Mouse (Mus musculus) embryonic facial prominence, embryonic 15.5 days (tissue): Measurements from ENCODE around the gene Elfn1. TPM values are rescaled to one million over a fixed set of nuclear protein-coding genes. Genes with fewer than 3 reads are reported as not detected.

Experiments
- ATAC-seq: fragments of 200-750 bp; cut with Nextera tagmentation; 2 replicates; pipeline ENCODE4 v1.8.0; 2017; ENCODE audit warnings: low read depth, moderate TSS enrichment; ENCODE audit not compliant: insufficient number of reproducible peaks, low FRiP score, low TSS enrichment
- H3K27ac ChIP-seq: fragments of 300-500 bp; sonication (generic); replicated peaks from 2 replicates; pipeline ENCODE4 v1.5.1; 2015; ENCODE audit warnings: mild to moderate bottlenecking, inconsistent platforms
- H3K27me3 ChIP-seq: fragments of 300-500 bp; sonication (generic); 2 replicates; pipeline ENCODE4 v1.6.1; 2015; ENCODE audit warnings: inconsistent platforms
- H3K36me3 ChIP-seq: fragments of 300-500 bp; sonication (generic); 2 replicates; pipeline ENCODE4 v1.6.1; 2015; ENCODE audit warnings: mild to moderate bottlenecking, inconsistent platforms
- H3K4me1 ChIP-seq: fragments of 300-500 bp; sonication (generic); 2 replicates; pipeline ENCODE4 v1.6.1; 2015; ENCODE audit warnings: inconsistent platforms
- H3K4me2 ChIP-seq: fragments of 300-500 bp; sonication (generic); replicated peaks from 2 replicates; pipeline ENCODE4 v1.6.1; 2015; ENCODE audit warnings: mild to moderate bottlenecking, inconsistent platforms
- H3K4me3 ChIP-seq: fragments of 300-500 bp; sonication (generic); replicated peaks from 2 replicates; pipeline ENCODE4 v1.5.1; 2015; ENCODE audit warnings: mild to moderate bottlenecking, inconsistent platforms
- H3K9ac ChIP-seq: fragments of 300-500 bp; sonication (generic); 2 replicates; pipeline ENCODE4 v1.6.1; 2015; ENCODE audit warnings: inconsistent platforms
- H3K9me3 ChIP-seq: fragments of 300-500 bp; sonication (generic); replicated peaks from 2 replicates; pipeline ENCODE4 v1.6.1; 2016; ENCODE audit warnings: inconsistent platforms
- WGBS: fragments of 180-500 bp; shearing (Covaris S2); methylation state at CpG from one replicate; pipeline ENCODE4 v1.1.7; 2015; 5-methylcytosine and 5-hydroxymethylcytosine counted together
- polyA plus RNA-seq: library from polyadenylated mRNA; unstranded; fragments of >200 nt; fragmentation: Nextera tagmentation; extraction: Ambion mirVana; gene quantifications from 2 replicates; pipeline ENCODE4 v1.2.1, GENCODE M21; 2015

Elfn1 gene
- polyA plus RNA-seq, 1 experiment from 2014 or later, result 2.0 TPM

DNA sequence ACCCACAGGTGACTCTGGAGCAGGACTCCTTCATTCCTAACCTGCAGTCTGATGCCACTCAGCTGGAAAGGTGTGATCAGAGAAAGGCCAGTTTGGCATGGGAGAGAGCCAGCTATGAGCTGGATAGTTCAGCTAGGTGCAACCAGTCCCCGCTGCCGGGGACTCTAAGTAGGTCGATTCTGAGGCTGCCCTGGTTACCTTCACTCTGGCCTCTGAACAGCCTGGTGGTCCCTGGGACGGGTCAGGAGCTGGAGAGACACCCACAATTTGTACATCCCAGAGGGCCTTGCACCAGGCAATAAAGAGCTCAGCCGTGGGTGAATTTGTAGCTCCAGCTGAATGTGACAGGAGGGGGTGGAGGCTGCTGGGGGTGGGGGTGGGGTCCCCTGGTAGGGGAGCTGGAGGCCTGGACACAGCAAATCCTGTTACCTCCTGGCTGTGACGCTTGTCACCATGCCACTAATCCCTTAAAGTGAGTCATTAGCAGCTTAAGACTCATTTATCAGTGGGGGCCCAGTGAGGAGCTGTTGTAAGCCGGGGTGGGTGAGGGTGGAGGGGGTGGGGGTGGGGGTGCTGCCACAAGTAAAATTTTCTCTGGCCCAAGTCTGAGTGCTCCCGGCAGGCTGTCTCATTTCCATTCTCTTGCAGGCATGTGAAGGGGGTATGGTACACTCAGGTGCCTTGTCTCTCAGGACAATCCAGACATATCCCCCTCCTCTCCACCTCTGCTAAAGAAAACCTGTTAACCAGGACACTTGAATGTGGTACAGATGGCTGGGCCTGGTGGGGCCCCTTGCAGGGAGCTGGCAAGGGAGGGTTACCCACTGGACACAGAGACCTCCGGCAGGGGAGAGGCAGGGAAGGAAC, 100.1 kb downstream of the Elfn1 start:
- 39% methylated on average over 9 of the region's 9 CpGs for WGBS
- Histone ChIP-seq H3K4me1 (peaks cover 10% of the 10 kb centered on the region; the same call in 1 of the 2 replicates), H3K36me3 (peaks cover 4% of the 10 kb centered on the region; the same call in 1 of the 2 replicates), H3K4me3 (no peak overlapping the region), H3K4me2 (no peak overlapping the region), H3K9me3 (no peaks in the 10 kb centered on the region), H3K9ac (no peak overlapping the region), H3K27me3 (no peaks in the 10 kb centered on the region), H3K27ac (no peak overlapping the region)
- no peak for ATAC-seq

DNA sequence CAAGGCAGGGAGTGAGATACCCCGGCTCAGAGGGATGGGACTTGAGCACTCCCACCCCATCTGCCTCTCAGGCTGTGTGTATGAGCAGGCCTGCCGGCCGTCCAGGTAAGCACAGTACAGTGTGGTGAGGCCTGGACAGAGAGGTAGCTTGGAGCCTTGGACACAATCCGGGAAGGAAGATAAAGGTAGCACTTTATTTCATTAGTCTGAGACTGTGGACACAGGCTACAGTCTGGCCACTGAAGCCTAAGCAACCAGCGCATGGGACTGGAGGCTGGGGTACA, 100.7 kb downstream of the Elfn1 start:
- Histone ChIP-seq H3K4me3 (no peak overlapping the region), H3K27me3 (no peaks in the 10 kb centered on the region), H3K27ac (no peak overlapping the region), H3K9ac (no peak overlapping the region), H3K36me3 (peaks cover 4% of the 10 kb centered on the region; the same call in 1 of the 2 replicates), H3K4me2 (no peak overlapping the region), H3K9me3 (no peaks in the 10 kb centered on the region), H3K4me1 (peaks cover 10% of the 10 kb centered on the region; the same call in 1 of the 2 replicates)
- no peak; the same call in 1 of the 2 replicates for ATAC-seq
- 69% methylated on average over 5 of the region's 5 CpGs for WGBS

DNA sequence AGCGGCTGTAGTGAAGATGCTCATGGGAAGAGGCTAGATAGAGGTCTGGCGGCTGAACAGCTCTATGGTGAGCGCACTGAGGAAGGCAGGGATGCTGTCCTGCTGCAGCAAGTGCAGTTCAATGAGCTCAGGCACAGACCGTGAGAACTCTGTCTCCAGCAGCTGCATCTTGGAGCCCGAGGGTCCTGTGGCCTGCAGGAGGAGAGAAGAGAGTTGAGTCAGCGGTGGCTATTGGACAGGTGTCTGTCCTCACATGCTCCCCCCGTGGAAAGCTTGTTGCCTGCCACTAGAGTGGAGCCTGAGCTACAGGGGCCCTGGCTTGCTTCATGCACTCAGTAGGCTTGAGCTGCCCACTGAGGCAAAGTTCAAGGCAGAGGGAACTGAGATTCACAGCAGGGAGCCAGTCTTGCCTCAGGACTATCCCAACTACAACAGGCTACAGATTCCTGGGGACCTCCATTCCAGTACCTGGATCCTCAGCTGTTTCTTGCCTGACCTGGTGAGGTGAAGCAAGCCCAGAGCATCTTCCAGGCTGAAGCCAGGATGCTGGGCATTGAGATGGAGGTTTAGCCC, 101.4 kb downstream of the Elfn1 start:
- H3K4me1 ChIP-seq, result peaks cover 12% of the 10 kb centered on the region; the same call in 1 of the 2 replicates
- no peaks in the 10 kb centered on the region for H3K27me3 ChIP-seq
- H3K36me3 ChIP-seq, result peaks cover 4% of the 10 kb centered on the region; the same call in 1 of the 2 replicates
- no peak overlapping the region for H3K27ac ChIP-seq
- H3K4me2 ChIP-seq, result no peak overlapping the region
- no peak for ATAC-seq
- H3K9me3 ChIP-seq, result no peaks in the 10 kb centered on the region
- no peak overlapping the region for H3K4me3 ChIP-seq
- 72% methylated on average over 7 of the region's 7 CpGs for WGBS
- no peak overlapping the region for H3K9ac ChIP-seq

DNA sequence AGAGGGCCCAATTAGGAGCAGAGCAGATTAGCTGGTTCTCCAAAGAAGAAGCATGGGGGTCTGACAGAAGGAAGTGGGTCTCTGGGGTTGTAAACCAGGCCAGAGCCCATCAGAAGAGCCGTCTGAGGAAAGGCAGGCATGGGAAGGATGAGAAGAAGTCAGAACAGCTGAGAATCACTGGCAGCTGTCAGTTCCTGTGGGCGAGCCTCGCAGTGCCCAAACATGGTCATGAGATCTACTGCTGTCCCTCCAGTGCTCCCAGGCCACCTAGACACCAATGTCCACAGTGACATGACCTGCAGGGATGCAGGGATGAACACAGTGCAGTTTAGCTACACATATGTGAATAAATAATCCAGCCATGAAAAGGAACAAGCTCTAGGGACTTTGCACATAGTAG, 102.7 kb downstream of the Elfn1 start:
- peaks cover 15% of the 10 kb centered on the region; the same call in 1 of the 2 replicates for H3K4me1 ChIP-seq
- no peaks in the 10 kb centered on the region for H3K27me3 ChIP-seq
- WGBS, result 62% methylated on average over 3 of the region's 3 CpGs
- no peaks in the 10 kb centered on the region for H3K9me3 ChIP-seq
- ATAC-seq, result no peak
- no peak overlapping the region for H3K4me3 ChIP-seq
- H3K27ac ChIP-seq, result no peak overlapping the region
- peaks cover 4% of the 10 kb centered on the region; the same call in 1 of the 2 replicates for H3K36me3 ChIP-seq
- H3K4me2 ChIP-seq, result no peak overlapping the region
- no peak overlapping the region for H3K9ac ChIP-seq

DNA sequence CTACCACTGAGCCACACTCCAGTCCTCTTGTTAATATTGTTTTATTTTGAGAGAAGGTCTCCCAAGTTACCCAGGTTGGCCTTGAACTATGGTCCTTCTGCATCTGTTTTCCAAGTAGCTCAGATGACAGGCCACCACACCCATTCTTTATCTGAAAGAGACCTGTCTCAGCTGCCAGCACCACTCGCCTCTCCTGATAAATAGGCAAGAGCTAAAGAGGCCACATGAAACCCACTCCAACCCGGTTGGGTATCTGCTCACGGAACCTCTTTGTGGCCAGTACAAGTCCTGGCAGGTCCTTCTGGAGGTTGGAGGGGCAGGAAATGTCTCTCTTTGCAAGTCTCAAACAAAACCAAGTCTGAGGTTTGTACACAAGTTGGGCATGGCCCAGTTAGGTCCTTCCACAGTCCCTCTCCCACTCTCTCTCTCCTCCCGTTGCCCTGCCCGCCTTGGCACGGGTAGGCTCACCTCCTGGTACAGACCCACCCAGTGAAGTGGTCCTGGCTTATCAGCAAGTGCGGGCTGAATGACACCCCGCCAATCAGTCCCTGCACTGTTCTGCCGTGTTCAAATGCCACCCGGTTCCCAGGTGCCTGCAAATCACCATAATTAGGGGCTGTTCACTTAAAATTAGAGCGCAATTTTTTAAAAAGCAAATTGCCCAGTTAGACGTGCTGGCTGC, 104.7 kb downstream of the Elfn1 start:
- no peak for ATAC-seq
- H3K4me2 ChIP-seq, result no peak overlapping the region

DNA sequence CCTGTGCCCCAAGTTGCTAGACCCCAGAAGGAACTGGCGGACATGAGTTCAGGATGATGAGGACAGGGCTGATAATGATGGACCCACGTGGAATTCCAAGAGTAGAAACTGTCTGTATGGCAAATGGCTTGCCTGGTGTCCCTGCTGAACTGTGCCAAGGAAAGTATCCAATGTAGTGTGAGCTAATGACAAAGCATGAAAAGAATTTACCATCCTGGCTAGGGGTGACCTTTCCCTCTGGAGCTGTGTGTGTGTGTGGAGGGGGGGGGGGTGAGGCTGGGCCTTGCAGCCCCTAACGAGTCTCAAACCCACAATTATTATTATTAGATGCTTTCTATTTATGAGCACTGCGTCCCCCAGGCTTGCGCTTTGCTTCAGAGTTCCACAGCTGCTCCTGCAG, 105.9 kb downstream of the Elfn1 start:
- Histone ChIP-seq H3K4me1 (0 out of 2 replicates have a peak, but pooled peaks cover 5% of the 10 kb centered on the region), H3K9ac (no peak overlapping the region), H3K4me2 (no peak overlapping the region), H3K27ac (no peak overlapping the region), H3K4me3 (no peak overlapping the region), H3K36me3 (no peaks in the 10 kb centered on the region), H3K9me3 (no peaks in the 10 kb centered on the region), H3K27me3 (no peaks in the 10 kb centered on the region)
- 68% methylated on average over 5 of the region's 5 CpGs for WGBS
- no peak for ATAC-seq

More for the DNA sequence above, 104.7 kb downstream of the Elfn1 start:
- H3K27me3 ChIP-seq, result no peaks in the 10 kb centered on the region
- no peak overlapping the region for H3K4me3 ChIP-seq
- no peaks in the 10 kb centered on the region for H3K9me3 ChIP-seq
- 79% methylated on average over 12 of the region's 12 CpGs for WGBS
- no peak overlapping the region for H3K9ac ChIP-seq
- H3K36me3 ChIP-seq, result peaks cover 4% of the 10 kb centered on the region; the same call in 1 of the 2 replicates
- no peak overlapping the region for H3K27ac ChIP-seq
- H3K4me1 ChIP-seq, result peaks cover 8% of the 10 kb centered on the region; the same call in 1 of the 2 replicates

DNA sequence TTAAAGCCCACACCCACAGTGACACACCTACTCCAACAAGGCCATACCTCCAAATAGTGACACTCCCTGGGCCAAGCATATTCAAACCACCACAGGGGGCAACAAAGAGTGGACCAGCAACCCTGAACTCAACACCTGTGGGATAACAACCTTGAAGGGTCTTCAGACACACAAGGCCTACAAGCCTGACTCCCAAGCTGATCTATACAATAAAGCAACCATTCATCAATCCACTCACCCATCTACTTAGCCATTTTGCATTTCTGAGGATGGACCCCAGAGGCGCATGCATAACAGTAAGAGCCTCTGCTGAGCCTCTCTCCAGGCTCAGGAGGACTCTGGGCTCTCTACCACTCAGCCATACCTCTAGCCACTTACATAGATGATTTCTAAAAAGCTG, 109.2 kb downstream of the Elfn1 start:
- WGBS, result 97% methylated on average over 1 of the region's 1 CpGs
- Histone ChIP-seq H3K9me3 (no peaks in the 10 kb centered on the region), H3K9ac (no peak overlapping the region), H3K27me3 (no peaks in the 10 kb centered on the region), H3K27ac (no peak overlapping the region), H3K4me2 (no peak overlapping the region), H3K36me3 (no peaks in the 10 kb centered on the region), H3K4me1 (0 out of 2 replicates have a peak, but pooled peaks cover 5% of the 10 kb centered on the region), H3K4me3 (no peak overlapping the region)
- no peak for ATAC-seq

DNA sequence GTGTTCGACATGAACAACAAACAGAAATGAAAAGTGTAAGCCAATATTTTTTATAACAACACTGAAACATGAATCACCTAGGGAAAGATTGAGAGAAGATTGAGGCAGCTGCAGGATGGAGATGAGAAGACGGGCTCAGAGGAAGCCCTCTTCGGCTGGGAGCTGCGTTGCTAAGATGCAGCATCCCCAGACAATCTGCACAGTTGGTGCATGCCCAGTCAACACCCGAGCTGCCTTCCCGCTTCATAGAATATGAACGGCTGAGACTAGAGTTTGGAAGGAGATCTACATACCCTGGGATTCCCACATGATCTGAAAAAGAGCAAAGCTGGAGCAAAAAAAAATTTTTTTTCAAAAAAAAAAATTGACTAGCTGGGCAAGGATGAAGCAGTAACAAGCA, 111.0 kb downstream of the Elfn1 start:
- Histone ChIP-seq H3K27me3 (no peaks in the 10 kb centered on the region), H3K36me3 (no peaks in the 10 kb centered on the region), H3K4me3 (no peak overlapping the region), H3K9ac (no peak overlapping the region), H3K27ac (no peak overlapping the region), H3K4me2 (no peak overlapping the region), H3K9me3 (no peaks in the 10 kb centered on the region), H3K4me1 (0 out of 2 replicates have a peak, but pooled peaks cover 5% of the 10 kb centered on the region)
- 84% methylated on average over 7 of the region's 7 CpGs for WGBS
- ATAC-seq, result no peak

DNA sequence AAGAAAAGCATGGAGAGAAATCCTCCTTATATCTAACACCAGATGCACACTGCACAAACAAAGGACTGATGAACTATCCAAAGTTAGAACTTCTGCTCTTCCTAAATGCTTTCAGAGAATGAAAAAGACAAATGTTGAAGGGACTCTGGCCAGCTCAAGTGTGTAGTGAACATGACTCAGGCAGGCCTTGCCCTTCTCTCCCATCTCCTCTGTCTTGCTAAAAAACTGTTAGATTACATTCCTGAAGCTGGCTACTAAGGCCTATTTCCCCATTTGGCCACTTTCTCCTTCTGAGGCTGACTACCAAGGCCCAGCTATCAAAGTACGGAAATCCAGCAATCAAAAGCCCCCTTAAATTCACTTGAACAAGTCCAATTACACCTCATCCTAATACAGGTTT, 111.9 kb downstream of the Elfn1 start:
- Histone ChIP-seq H3K4me2 (no peak overlapping the region), H3K4me1 (no peaks in the 10 kb centered on the region), H3K27ac (no peak overlapping the region), H3K9me3 (no peaks in the 10 kb centered on the region), H3K9ac (no peak overlapping the region), H3K4me3 (no peak overlapping the region), H3K27me3 (no peaks in the 10 kb centered on the region), H3K36me3 (no peaks in the 10 kb centered on the region)
- ATAC-seq, result no peak
- WGBS, result 86% methylated on average over 1 of the region's 1 CpGs

DNA sequence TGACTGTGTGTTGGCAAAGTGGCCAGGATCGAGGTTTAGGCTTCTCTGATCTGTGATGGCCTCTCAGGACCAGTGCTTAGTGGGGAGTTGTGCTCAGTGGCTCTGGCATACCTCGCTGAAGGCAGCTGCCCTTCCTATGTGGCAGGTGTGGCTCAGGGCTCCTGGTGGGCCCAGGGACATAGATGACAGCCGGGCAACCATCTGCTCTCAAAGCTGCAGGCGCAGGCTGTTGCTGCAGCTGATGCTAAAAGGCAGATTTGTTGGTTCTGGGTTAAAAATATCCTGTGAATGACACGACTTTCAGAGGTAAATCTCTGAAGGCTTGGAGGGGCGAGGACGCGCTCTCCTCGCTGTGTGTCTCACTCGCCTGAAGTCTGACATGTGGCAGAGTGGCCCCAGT, 114.0 kb downstream of the Elfn1 start:
- H3K4me3 ChIP-seq, result no peak overlapping the region
- no peaks in the 10 kb centered on the region for H3K4me1 ChIP-seq
- ATAC-seq, result no peak
- no peak overlapping the region for H3K9ac ChIP-seq
- no peaks in the 10 kb centered on the region for H3K9me3 ChIP-seq
- WGBS, result 74% methylated on average over 10 of the region's 10 CpGs
- H3K27ac ChIP-seq, result no peak overlapping the region
- no peak overlapping the region for H3K4me2 ChIP-seq
- no peaks in the 10 kb centered on the region for H3K36me3 ChIP-seq
- H3K27me3 ChIP-seq, result no peaks in the 10 kb centered on the region

DNA sequence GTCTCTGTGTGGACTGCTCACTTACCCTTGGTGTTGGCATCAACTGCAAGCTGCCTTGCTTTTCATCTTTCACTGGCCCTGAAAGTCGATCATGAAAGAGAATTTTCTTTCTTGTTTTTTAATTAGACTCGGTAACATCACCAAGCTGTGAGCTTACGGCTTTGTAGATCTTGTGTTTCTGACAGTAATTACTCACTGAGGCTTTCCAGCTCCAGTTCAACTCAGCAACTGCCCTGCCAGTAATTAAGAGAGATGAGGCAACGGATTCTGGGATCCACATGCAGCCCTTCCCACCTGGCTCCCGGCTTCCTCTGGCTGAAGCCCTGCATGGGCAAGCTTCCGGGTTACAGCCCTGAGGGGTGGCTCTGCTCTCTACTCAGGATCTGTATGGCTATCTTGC, 115.1 kb downstream of the Elfn1 start:
- no peak overlapping the region for H3K27ac ChIP-seq
- no peaks in the 10 kb centered on the region for H3K9me3 ChIP-seq
- 67% methylated on average over 6 of the region's 6 CpGs for WGBS
- no peak overlapping the region for H3K9ac ChIP-seq
- H3K4me1 ChIP-seq, result no peaks in the 10 kb centered on the region
- H3K4me2 ChIP-seq, result no peak overlapping the region
- no peaks in the 10 kb centered on the region for H3K36me3 ChIP-seq
- no peak overlapping the region for H3K4me3 ChIP-seq
- ATAC-seq, result no peak
- no peaks in the 10 kb centered on the region for H3K27me3 ChIP-seq
